9 mouse cellular contexts compared by ENCODE assay signal in the genomic region with DNA sequence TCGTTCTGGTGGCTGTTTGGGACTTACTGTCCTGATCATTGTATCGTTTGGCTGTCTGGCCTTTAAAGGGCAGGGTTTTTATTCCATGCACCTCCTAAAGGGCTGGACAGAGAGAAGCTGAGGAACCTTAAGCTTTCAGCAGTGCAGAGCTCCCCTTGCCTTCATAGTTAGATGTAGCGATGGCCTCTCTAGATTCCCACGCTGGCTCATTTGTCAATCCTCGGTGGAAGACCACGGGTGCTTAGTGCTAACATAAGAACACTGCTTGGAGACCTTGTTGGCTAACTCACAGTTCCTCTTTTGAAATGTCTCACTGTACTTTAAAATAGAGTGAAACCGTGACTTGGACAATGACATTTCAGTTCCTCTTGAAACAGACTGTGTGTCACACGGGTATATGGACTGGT. TPM values are rescaled to one million over a fixed set of nuclear protein-coding genes. Genes with fewer than 3 reads are reported as not detected.
DNase-seq lines count a peak whose midpoint lies in the region; TF ChIP-seq lines count a peak whose summit lies in the region.
"Had no signal": no experiment of that assay in that cellular context is flagged by ENCODE, and none has a peak within 500 bp of the region (broad histone marks: within the 10 kb centered on the region; RNA-seq: fewer than 3 reads in every experiment).

No protein-coding gene starts in this region.

- H3K36me3 ChIP-seq in megakaryocyte, embryonic 14.5 days (replicated peaks; ENCODE audit: low read length): peaks cover 25% of the 10 kb centered on the region

- no peaks in the 10 kb centered on the region for H3K27me3 ChIP-seq in cerebellum, adult 2 months (ENCODE audit: control insufficient read depth, insufficient read depth, low read length)
- no peaks in the 10 kb centered on the region for H3K27me3 ChIP-seq in megakaryocyte, embryonic 14.5 days (replicated peaks)

- no peak for TF ChIP-seq POLR2A in cerebellum, adult 2 months (IDR thresholded peaks at IDR 0.05; ENCODE audit: borderline replicate concordance, insufficient read depth, low read length)
- TF ChIP-seq POLR2A in bone marrow macrophage, adult 2 months (IDR thresholded peaks at IDR 0.05; ENCODE audit: borderline replicate concordance, low read depth, low read length): no peak

- H3K27ac ChIP-seq in cerebellum, adult 2 months (ENCODE audit: insufficient read depth, low read length): peak overlapping the region; percentile 53; the same call in 1 of the 2 replicates
- peak overlapping the region; percentile 37 for H3K27ac ChIP-seq in left cerebral cortex, adult 2 months
- peak overlapping the region; percentile 59 for H3K27ac ChIP-seq in bone marrow macrophage, adult 2 months (ENCODE audit: insufficient read depth, low read depth, low read length)

- H3K9me3 ChIP-seq in megakaryocyte, embryonic 14.5 days: no peaks in the 10 kb centered on the region

- 52% methylated on average over 8 of the region's 8 CpGs for WGBS in cerebellum, adult 2 months

- H3K4me1 ChIP-seq in cerebellum, adult 2 months (ENCODE audit: control insufficient read depth, insufficient read depth, low read length): no peaks in the 10 kb centered on the region
- peaks cover 11% of the 10 kb centered on the region for H3K4me1 ChIP-seq in bone marrow macrophage, adult 2 months (ENCODE audit: control insufficient read depth, insufficient read depth, low read length)
- peaks cover 72% of the 10 kb centered on the region for H3K4me1 ChIP-seq in megakaryocyte, embryonic 14.5 days

- H3K4me3 ChIP-seq in cerebellum, adult 2 months (replicated peaks; ENCODE audit: insufficient read depth, low read depth, low read length): no peak overlapping the region
- no peak overlapping the region for H3K4me3 ChIP-seq in left cerebral cortex, adult 2 months
- H3K4me3 ChIP-seq in bone marrow macrophage, adult 2 months (ENCODE audit: insufficient read depth, low read length): peak overlapping the region; percentile 40
- peak overlapping the region; percentile 90 for H3K4me3 ChIP-seq in megakaryocyte, embryonic 14.5 days (replicated peaks)

- intact Hi-C loops in left cerebral cortex, adult 2 months (cut with DNase I): loop anchor here (10.0 kb wide), 1 partner anchor 257 kb away; no protein-coding TSS in a partner anchor

- TF ChIP-seq CTCF in cerebellum, adult 2 months (IDR thresholded peaks at IDR 0.05; ENCODE audit: borderline replicate concordance, insufficient read depth, low read depth, low read length): no peak
- no peak for TF ChIP-seq CTCF in left cerebral cortex, adult 2 months (IDR thresholded peaks at IDR 0.05)
- no peak for TF ChIP-seq CTCF in bone marrow macrophage, adult 2 months (IDR thresholded peaks at IDR 0.05; ENCODE audit: low read depth, low read length)

- no peak for DNase-seq in cerebellum, adult 2 months
- no peak for DNase-seq in cerebellum, postnatal 36 days
- DNase-seq in left cerebral cortex, adult 2 months (ENCODE audit: extremely low spot score in 1 of 2, low spot score in 2 of 2): no peak
- no peak for DNase-seq in left cerebral cortex, adult 9 months (ENCODE audit: low spot score in 2 of 2)
- no peak for DNase-seq in frontal cortex, postnatal 25 days (ENCODE audit: low spot score in 2 of 2)
- DNase-seq in thymus, adult 18-20 months: no peak
- DNase-seq: right cerebral cortex, postnatal 25 days had no signal

RNA-seq across cellular contexts. Expression of gene Ppp1r12a, which starts 29.4 kb away (rescaled TPM):
- 60.6 and 61.1 TPM in 2 replicates for polyA plus RNA-seq in cerebellum, adult 2 months (2012; rRNA removed)
- 100 to 1,000 TPM; 145 to 150 TPM for total RNA-seq in left cerebral cortex, adult 2 months (2021)
- 84.8 and 101 TPM in 2 replicates for polyA plus RNA-seq in bone marrow macrophage, adult 2 months (2012; ENCODE audit: insufficient read depth, insufficient read length, missing spikeins)
- 4.5 and 13.8 TPM in 2 replicates for polyA plus RNA-seq in megakaryocyte, embryonic 14.5 days (2012; ENCODE audit: insufficient read depth, low replicate concordance)

Comparison
In these comparisons a context has a peak if more than half of its experiments do, and no peak if none do; other contexts are left out.
1. H3K4me3 ChIP-seq: peak in bone marrow macrophage, adult 2 months (single experiment) and megakaryocyte, embryonic 14.5 days (single experiment); none in cerebellum, adult 2 months (single experiment) and left cerebral cortex, adult 2 months (single experiment).
2. Peak in every context shown above with its lines, with median percentiles within 50 percentile points of each other: H3K27ac ChIP-seq.